Mouse (Mus musculus): Measurements from ENCODE around the gene Esr1.
"Not testable (repeated sequence)": the region's sequence is repeated elsewhere in the genome, so short reads cannot be mapped to it uniquely, and the experiment has no call there.

GRCm38 (mm10) chr10:4751091-4751490 lies 139.7 kb downstream of the Esr1 start:
- not testable (repeated sequence) for TF ChIP-seq EP300, CTCF (IDR thresholded peaks at IDR 0.05)

All from lung, postnatal 0 days (tissue).